Mouse (Mus musculus) G1E-ER4 (cell line): ENCODE data around the gene Gpbp1l1. TPM values are rescaled to one million over a fixed set of nuclear protein-coding genes. Genes with fewer than 3 reads are reported as not detected.

ENCODE experiments used
- GATA1 ChIP-seq: IDR thresholded peaks from one replicate; pipeline ENCODE4 v1.8.0; 2012; ENCODE audit warnings: low read length, inconsistent platforms
- polyA plus RNA-seq: library from polyadenylated mRNA; stranded (reverse); fragments of >175 nt; gene quantifications from 2 replicates; pipeline ENCODE4 v1.2.3, GENCODE M21; 2012

The Gpbp1l1 gene
- polyA plus RNA-seq = 9.6 and 13.4 TPM in 2 replicates

DNA sequence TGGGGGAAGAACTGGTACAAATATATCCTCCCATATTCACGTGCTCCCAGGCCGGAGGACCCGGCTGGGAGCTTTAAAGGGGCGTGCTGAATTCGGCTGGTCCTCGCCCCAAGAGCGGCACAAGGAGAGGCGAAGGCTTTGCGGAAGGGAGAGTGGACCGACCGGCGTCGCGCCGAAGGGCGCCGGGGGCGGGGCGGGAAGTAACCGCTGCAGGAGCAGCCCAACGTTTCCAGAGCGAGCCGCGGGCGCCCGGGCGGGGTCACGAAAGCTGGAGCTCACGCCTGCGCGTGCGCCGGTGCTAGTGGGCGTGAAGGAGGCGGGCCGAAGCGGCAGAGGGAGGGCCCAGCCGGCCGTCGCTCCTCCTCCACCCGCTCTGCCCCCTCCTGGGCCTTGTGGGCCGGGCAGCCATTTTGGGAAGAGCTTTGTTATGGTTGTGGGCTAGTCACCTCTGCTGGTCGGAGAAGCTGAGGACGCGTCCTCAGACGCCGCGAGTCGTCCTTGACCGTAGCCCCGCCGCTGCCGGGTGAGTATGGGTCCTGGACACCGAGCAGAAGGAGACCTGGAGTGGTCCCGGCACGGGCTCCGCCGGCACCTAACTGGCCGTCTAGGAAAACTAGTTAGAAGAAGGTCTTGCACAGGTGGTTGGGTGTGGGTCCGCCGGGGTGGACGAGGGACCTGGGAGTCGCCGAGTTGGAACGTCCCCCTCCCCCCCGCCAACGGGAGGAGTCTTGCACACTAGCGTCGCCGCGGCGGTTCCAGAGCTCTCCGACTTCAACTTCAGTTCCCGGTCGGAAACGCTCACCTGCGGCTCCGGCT, at the start of gene Gpbp1l1:
Gene Gpbp1l1, plus strand, starts transcription at position 353 of the 816 bp plus-strand sequence.
- no peak for TF ChIP-seq GATA1

DNA sequence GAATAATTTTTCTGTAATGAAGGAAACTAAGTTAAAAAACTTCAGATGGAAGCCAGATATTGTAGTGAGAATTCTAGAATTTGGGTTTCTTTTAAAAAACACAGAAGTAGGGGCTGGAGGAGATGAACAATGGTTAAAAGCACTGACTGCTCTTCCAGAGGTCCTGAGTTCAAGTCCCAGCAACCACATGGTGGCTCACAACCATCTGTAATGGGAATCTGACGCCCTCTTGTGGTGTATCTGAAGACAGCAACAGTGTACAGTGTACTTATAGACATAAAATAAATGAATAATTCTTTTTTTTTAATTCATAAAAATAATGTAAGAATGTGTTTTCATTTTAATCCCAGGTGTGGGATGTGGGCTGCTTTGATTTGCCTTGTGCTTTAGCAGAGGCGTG, 26.3 kb upstream of the Gpbp1l1 start:
- no peak for TF ChIP-seq GATA1

DNA sequence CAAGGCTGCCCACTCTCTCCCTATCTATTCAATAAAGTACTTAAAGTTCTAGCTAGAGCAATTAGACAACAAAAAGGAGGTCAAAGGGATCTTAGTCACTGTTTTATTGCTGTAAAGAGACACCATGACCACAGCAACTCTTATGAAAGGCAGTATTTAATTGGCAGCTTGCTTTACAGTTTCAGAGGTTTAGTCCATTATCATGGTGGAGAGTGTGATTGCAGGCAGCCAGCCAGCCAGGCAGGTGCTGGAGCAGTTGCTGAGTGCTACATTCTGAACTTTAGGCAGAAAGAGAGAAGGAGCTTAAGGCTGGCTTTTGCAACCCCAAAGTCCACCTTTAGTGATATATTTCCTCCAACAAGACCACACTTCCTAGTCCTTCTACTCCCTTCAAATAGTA, 21.1 kb upstream of the Gpbp1l1 start:
- TF ChIP-seq GATA1 = no peak

DNA sequence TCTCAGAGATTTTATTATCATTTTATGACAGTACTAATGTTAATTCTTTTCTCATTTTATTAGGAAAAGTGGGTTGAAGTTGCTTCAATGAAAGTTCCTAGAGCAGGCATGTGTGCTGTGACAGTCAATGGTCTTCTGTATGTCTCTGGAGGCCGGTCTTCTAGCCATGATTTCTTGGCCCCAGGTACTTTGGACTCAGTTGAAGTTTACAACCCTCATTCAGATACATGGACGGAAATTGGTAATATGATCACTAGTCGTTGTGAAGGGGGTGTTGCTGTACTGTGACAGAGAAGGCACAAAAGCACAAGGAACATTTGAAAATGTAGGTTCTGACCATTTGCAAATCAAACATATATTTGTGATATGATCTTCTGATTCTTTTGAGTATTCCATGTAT, 19.7 kb upstream of the Gpbp1l1 start:
- TF ChIP-seq GATA1 = no peak

DNA sequence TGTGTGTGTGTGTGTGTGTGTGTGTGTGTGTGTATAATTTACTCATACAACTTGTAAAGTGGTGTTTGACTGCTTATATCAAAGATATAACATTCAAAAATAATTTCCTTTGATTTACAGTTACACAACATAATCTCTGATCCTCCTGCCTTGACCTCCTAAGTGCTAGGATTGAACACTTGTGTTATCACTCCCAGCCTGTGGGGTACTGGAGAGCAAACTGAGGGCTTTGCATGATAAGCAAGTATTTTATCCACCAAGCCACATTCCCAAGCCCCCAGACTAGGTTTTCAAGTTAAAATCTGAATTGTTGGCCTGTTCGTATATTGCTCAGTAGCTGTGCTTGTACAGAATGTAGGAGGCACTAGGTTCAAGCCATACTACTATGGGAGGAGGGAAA, 7.0 kb upstream of the Gpbp1l1 start:
- no peak for TF ChIP-seq GATA1

DNA sequence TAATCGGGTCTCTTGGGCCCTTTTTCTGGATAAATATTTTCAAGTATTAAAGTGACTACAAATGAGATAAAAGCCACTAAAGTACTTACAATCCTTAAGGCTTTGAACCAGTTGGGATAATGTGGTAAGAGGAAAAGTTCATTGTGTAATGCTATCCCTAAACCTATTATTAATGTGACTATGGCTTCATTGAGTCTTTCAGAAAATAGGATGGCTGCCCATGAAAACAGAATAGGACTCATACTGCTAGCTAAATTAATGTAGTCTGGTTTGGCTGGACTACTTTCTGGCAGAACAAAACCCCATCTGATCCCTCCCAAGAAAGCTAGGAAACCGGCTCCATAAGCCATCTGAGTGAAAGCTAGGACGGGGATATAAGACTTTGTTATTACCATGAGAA, 4.4 kb upstream of the Gpbp1l1 start:
- no peak for TF ChIP-seq GATA1

DNA sequence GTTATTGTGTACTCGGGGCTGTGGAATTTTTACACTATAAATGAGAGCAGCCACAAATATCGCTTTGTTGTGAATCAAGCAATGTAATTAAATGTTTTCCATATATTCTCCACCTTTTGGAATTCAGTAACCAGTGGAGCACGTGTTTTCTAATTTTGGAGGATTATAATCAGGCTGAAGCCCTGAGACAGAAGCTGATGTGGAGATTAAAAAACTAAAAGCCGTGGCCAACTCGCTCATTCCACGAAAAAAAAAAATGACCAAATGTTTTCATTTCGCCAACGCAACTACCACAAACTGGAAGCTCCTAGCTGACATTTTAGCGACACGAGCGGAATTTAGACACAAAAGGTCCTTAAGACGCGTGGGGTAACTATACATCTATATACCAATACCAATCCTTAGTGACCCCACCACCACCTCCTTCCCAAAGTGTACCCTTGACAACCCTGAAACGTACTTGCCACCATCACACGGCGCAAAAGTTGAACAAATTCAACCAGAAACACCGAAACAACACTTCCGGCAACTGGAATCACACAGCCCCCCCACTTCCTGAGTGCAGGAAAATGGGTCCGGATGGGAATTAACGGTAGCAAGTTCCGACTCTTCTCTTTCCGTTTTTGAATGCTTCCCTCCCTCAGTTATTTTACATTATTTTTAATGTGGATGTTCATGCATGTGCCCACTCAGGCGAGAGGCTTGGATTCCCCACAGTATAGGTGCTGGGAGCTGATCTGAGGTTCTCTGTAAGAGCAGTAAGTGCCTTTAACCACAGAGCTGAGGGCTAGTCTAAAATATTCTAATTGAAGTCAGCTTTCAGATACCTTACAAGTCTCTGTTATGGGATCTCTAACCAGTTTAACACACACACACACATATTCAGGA, 1.8 kb upstream of the Gpbp1l1 start, which contains the start of gene Tmem69:
Gene Tmem69, minus strand, starts transcription at position 524 of the 888 bp plus-strand sequence.
- no peak for TF ChIP-seq GATA1

DNA sequence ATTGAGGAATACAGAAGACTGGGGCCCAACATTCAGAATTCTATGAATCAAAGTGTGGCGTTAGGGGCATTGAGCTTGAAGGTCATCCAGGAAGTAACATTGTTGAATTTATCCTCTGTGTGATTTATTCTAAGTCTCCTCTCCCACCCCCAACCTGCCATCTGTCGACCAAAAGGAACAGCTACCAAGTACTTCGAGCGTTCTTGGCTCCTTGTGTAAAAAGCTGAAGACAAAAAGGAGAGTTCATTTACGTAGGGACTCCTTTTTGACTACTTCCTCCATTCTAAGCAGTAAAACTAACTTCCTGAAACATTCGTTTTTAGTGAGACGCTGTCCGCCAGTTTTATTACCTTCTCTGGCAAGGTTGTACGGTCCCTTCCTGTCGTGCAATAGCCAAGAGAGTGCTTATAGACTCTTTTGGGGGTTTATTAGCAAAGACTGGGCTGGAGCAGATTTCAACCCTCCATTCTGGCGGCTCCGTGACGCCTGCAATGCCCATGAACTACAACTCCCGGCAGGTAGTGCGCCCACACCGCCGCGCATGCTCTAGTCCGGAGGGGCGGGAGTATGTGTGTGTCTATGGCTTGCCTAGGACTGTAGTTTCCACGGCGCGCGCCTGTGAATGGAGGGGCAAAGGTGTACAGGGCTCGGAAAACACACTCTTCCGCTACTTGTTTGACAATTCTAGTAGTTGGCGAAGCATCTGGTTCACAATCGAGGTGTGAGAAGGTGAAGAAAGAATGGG, 725 bp upstream of the Gpbp1l1 start:
- no peak for TF ChIP-seq GATA1

DNA sequence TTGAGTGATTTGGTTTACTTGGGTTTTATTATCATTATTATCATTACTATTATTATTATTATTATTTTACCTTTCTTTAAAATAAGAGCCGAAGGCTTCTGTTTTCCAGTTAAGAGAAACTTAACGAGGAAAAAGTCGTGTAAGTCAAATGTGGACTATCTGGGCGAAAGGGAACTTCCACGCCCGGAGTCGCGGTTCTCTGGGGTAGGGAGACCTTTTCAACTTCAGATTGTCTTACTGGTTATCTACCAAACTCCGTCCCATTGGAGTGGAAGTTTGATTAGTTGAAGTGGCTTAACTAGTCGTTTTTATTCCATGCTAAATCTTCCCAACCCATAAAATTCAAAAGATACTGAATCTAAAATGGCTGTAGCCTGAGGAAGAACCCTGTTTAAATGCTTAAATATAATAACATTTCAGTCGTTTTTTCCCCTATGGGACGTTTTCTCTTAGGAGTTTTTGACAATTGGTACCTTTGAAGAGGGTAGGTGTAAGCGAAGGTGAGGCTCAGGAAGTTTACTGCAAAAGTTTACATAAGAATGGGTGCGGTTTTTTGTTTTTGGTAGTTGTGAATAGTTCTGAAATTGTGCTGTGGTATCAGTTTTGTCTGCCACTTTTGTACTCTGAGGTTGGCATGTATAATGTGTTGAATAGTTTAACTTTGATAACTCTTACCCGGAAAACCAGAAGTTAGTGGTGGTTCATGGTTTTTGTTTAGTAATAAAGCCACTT, 859 bp downstream of the Gpbp1l1 start:
- TF ChIP-seq GATA1 = no peak

DNA sequence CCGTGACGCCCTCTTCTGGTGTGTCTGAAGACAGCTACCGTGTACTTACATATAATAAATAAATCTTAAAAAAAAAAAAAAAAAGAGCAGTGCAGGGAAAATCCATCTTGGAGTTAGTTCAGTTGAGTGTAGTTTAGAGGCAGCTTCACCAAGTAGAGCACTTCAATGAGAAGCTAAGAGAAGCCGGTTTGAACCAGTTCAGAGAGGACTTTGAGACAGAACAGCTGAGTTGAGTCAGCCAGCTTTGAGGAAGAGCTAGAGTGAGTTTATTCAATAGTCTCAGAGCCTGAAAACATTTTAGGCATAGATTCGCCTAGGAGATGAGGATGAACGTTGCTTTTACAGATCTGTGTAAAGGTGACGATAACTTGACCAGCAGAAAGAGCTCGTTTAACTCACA, 38.3 kb downstream of the Gpbp1l1 start:
- no peak for TF ChIP-seq GATA1

DNA sequence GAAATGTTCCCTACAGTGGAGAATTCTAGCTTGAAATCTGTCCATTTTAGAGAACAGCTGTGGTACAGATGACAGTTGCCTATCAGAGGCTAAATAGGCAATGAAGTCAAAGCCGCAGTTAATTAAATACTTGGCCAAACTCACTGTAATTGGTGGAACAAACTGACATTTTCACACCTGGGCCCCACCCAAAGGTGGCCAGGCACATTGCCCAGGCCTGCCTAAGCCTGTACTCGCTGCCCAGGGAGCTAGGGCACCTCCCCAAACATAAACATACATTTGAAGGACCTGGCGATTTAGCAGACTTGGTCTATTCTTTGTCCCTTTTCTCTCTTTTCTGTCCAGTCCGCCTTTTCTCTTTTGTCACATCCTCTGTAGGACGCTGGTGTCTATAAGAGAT, 38.9 kb downstream of the Gpbp1l1 start, which contains the start of gene Ccdc17:
Gene Ccdc17, plus strand, starts transcription at position 276 of the 400 bp plus-strand sequence.
- TF ChIP-seq GATA1 = no peak

DNA sequence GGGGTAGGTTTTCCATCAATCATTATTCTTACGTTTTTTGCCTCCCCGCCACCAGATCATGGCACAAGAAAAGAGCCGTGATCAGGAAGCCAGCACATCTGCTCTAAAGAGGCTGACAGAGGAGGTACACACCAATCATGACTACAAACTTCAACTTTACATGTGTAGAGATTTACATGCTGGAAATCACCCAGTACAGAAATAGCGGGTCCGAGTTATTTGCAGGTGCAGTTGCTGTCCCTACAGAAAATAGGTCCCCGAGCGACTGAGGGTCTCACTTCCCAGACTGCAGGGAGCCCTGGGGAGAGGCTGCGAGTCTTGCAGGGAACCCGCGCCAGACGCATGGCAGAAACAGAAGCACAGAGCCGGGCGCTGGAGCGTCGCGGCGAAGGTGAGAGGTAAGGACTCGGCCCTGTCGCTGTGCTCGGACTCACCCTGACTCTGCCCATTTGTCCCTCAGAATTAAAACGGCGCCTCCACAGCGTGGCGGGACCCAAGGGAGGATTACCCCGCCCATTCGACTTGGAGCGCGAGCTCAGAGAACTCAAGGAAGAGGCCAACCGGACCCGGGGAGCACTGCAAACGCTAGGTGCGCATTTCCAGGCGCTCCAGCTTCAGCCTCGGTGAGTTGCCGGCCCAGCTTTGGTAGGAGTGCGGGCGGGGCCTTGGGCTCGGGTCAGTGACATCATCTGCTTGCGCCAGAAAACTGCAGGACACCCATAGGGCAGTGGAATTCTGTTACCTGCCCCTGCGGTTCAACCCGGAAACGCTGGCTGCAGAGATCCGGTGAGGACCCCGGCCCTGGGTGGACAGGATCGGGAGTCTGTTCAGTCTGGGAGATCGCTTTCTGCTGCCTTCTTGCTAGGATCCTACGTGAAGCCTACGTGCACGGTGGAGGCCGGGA, 39.8 kb downstream of the Gpbp1l1 start:
- TF ChIP-seq GATA1 = no peak

DNA sequence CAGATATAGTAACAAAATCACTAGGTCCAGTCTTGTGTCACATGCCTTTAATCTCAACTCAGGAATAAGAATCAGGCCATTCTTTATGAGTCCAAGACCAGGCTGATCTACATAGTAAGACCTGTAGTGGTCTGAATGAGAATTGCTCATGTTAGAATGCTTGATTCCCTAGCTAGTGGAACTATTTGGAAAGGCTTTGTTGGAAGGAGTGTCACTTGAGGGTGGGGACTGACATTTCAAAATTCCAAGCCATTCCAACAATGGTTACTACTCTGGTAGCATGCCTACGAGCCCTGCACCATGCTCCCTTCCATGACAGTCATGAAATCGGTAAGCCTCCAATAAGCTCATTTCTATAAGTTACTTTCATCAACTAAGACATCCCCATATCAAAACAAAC, 55.2 kb downstream of the Gpbp1l1 start:
- TF ChIP-seq GATA1 = no peak

DNA sequence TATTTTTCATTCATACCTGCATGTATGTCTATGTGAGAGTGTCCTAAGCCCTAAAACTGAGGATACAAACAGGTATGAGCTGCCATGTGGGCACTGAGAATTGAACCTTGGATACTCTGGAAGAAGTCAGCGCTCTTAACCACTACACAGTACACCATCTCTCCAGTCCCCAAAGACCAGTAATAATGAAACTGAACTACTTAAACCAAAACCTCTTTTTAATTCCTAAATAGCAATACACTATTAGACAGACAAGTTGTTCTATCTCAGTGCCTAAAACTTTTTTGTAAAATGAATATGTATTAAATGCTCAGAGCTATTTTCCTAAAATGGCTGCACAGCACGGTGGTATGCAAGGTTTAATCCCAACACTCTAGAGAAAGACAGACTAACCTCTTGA, 57.8 kb downstream of the Gpbp1l1 start:
- no peak for TF ChIP-seq GATA1
